Comparison of ENCODE assay signal across 22 mouse cellular contexts in genomic region chr4:14163352-14163943, GRCm38 (mm10).
DNase-seq lines count a peak whose midpoint lies in the region; ATAC-seq lines count a peak whose summit lies in the region.
"Had no signal": no experiment of that assay in that cellular context is flagged by ENCODE, and none has a peak within 500 bp of the region (broad histone marks: within the 10 kb centered on the region; RNA-seq: fewer than 3 reads in every experiment).

No protein-coding gene starts in this region.

- H3K4me2 ChIP-seq in limb, embryonic 13.5 days (replicated peaks), result no peak overlapping the region
- H3K4me2 ChIP-seq in liver, embryonic 12.5 days, result no peak overlapping the region
- H3K4me2 ChIP-seq in midbrain, embryonic 11.5 days, result no peak overlapping the region
- H3K4me2 ChIP-seq: embryonic facial prominence, embryonic 12.5 days; forebrain, embryonic 13.5 days; forebrain, embryonic 15.5 days had no signal

- no peak overlapping the region for H3K9ac ChIP-seq in limb, embryonic 13.5 days
- no peak overlapping the region for H3K9ac ChIP-seq in liver, embryonic 12.5 days
- no peak overlapping the region for H3K9ac ChIP-seq in midbrain, embryonic 11.5 days (ENCODE audit: low read length)
- H3K9ac ChIP-seq: embryonic facial prominence, embryonic 12.5 days; forebrain, embryonic 13.5 days; forebrain, embryonic 15.5 days; forebrain, postnatal 0 days had no signal

- H3K36me3 ChIP-seq in limb, embryonic 10.5 days, result no peaks in the 10 kb centered on the region
- H3K36me3 ChIP-seq in limb, embryonic 13.5 days, result no peaks in the 10 kb centered on the region
- H3K36me3 ChIP-seq in liver, embryonic 12.5 days, result no peaks in the 10 kb centered on the region
- H3K36me3 ChIP-seq in midbrain, embryonic 11.5 days (ENCODE audit: control insufficient read depth, insufficient read depth, low read length), result no peaks in the 10 kb centered on the region
- H3K36me3 ChIP-seq: embryonic facial prominence, embryonic 10.5 days; embryonic facial prominence, embryonic 12.5 days; forebrain, embryonic 15.5 days had no signal

- WGBS in limb, embryonic 10.5 days, result 50% methylated on average over 8 of the region's 8 CpGs
- 26% methylated on average over 8 of the region's 8 CpGs for WGBS in limb, embryonic 13.5 days
- 62% methylated on average over 8 of the region's 8 CpGs for WGBS in liver, embryonic 12.5 days (ENCODE audit: insufficient replicate concordance)
- WGBS in midbrain, embryonic 11.5 days, result 82% methylated on average over 8 of the region's 8 CpGs

- H3K4me1 ChIP-seq in limb, embryonic 10.5 days, result peaks cover 8% of the 10 kb centered on the region; the same call in 1 of the 2 replicates
- peaks cover 9% of the 10 kb centered on the region for H3K4me1 ChIP-seq in limb, embryonic 13.5 days
- H3K4me1 ChIP-seq in liver, embryonic 12.5 days, result no peaks in the 10 kb centered on the region
- H3K4me1 ChIP-seq in midbrain, embryonic 11.5 days (ENCODE audit: control insufficient read depth, insufficient read depth, low read length), result no peaks in the 10 kb centered on the region
- H3K4me1 ChIP-seq: embryonic facial prominence, embryonic 12.5 days; forebrain, embryonic 13.5 days; forebrain, embryonic 15.5 days had no signal

- no peaks in the 10 kb centered on the region for H3K27me3 ChIP-seq in limb, embryonic 10.5 days (ENCODE audit: low read depth, poor library complexity, severe bottlenecking)
- H3K27me3 ChIP-seq in limb, embryonic 13.5 days, result no peaks in the 10 kb centered on the region
- H3K27me3 ChIP-seq in liver, embryonic 12.5 days (replicated peaks), result no peaks in the 10 kb centered on the region
- no peaks in the 10 kb centered on the region for H3K27me3 ChIP-seq in midbrain, embryonic 11.5 days (ENCODE audit: control insufficient read depth, insufficient read depth, low read length)
- H3K27me3 ChIP-seq: embryonic facial prominence, embryonic 12.5 days; forebrain, embryonic 13.5 days; forebrain, embryonic 15.5 days had no signal

- peak; percentile 54; the same call in 1 of the 2 replicates for ATAC-seq in limb, embryonic 13.5 days (ENCODE audit: low FRiP score, low read depth)
- ATAC-seq in liver, embryonic 12.5 days, result no peak
- no peak for ATAC-seq in midbrain, embryonic 11.5 days (ENCODE audit: low FRiP score)
- ATAC-seq: forebrain, embryonic 13.5 days; forebrain, embryonic 15.5 days; forebrain, postnatal 0 days had no signal

- H3K4me3 ChIP-seq in limb, embryonic 10.5 days, result no peak overlapping the region
- H3K4me3 ChIP-seq in limb, embryonic 13.5 days, result no peak overlapping the region
- no peak overlapping the region for H3K4me3 ChIP-seq in liver, embryonic 12.5 days
- H3K4me3 ChIP-seq in midbrain, embryonic 11.5 days (ENCODE audit: low read depth, low read length), result no peak overlapping the region
- H3K4me3 ChIP-seq: embryonic facial prominence, embryonic 10.5 days; embryonic facial prominence, embryonic 12.5 days; forebrain, embryonic 13.5 days; forebrain, embryonic 15.5 days had no signal

- DNase-seq in embryo, embryonic 11 days, result peak; percentile 23
- no peak for DNase-seq in embryo, embryonic 9.5 days (ENCODE audit: extremely low spot score)
- peak; percentile 73 for DNase-seq in forelimb bud, embryonic 11.5 days (ENCODE audit: low read depth, low spot score)
- DNase-seq in limb, embryonic 10.5 days (ENCODE audit: low spot score), result peak; percentile 40
- no peak for DNase-seq in midbrain, embryonic 11.5 days (ENCODE audit: low spot score, missing footprints)
- no peak for DNase-seq in kidney, postnatal 4 days
- DNase-seq: adrenal gland, adult 2 months; adrenal gland, postnatal 10 days; adrenal gland, postnatal 25 days; cerebellum, adult 11 months; cerebellum, adult 18-20 months; cerebellum, adult 8-10 months; cerebellum, adult 9-11 months; cerebellum, postnatal 14 days; cerebellum, postnatal 36 days; forebrain, postnatal 0 days had no signal

- no peak overlapping the region for H3K27ac ChIP-seq in limb, embryonic 10.5 days
- H3K27ac ChIP-seq in limb, embryonic 13.5 days, result no peak overlapping the region
- H3K27ac ChIP-seq in liver, embryonic 12.5 days, result no peak overlapping the region
- no peak overlapping the region for H3K27ac ChIP-seq in midbrain, embryonic 11.5 days (ENCODE audit: low read depth, low read length)
- H3K27ac ChIP-seq: embryonic facial prominence, embryonic 10.5 days; embryonic facial prominence, embryonic 12.5 days; forebrain, embryonic 13.5 days; forebrain, embryonic 15.5 days had no signal

- H3K9me3 ChIP-seq in limb, embryonic 10.5 days (replicated peaks), result no peaks in the 10 kb centered on the region
- H3K9me3 ChIP-seq in limb, embryonic 13.5 days, result no peaks in the 10 kb centered on the region
- no peaks in the 10 kb centered on the region for H3K9me3 ChIP-seq in liver, embryonic 12.5 days (replicated peaks)
- H3K9me3 ChIP-seq in midbrain, embryonic 11.5 days (ENCODE audit: control insufficient read depth, low read length), result no peaks in the 10 kb centered on the region
- H3K9me3 ChIP-seq: embryonic facial prominence, embryonic 10.5 days; embryonic facial prominence, embryonic 12.5 days; forebrain, embryonic 13.5 days; forebrain, embryonic 15.5 days had no signal

Comparison
In these comparisons a context has a peak if more than half of its experiments do, and no peak if none do; other contexts are left out.
1. DNase-seq: peak in embryo, embryonic 11 days (single experiment), forelimb bud, embryonic 11.5 days (single experiment) and limb, embryonic 10.5 days (single experiment); none in embryo, embryonic 9.5 days (single experiment), midbrain, embryonic 11.5 days (single experiment) and kidney, postnatal 4 days (0 of 2).